Mouse (Mus musculus) liver, adult 2 months (tissue): ENCODE data around the gene Cdh4.

Experiments
- CTCF ChIP-seq: fragments of 200-500 bp; IDR thresholded peaks from 2 replicates; pipeline ENCODE4 v1.5.1; 2011; ENCODE audit warnings: low read depth, low read length, control low read depth
- POLR2A ChIP-seq: fragments of 200-500 bp; IDR thresholded peaks from 2 replicates; pipeline ENCODE4 v1.6.1; 2011; ENCODE audit warnings: low read length, control low read depth; ENCODE audit not compliant: insufficient read depth; ENCODE audit errors: extremely low read depth

GRCm38 (mm10) chr2:179459606-179460005 lies 17.4 kb downstream of the Cdh4 start:
- TF ChIP-seq POLR2A, result no peak
- no peak for TF ChIP-seq CTCF
